Mouse (Mus musculus): ENCODE measurements around the gene Krt18. TPM values are rescaled to one million over a fixed set of nuclear protein-coding genes. Genes with fewer than 3 reads are reported as not detected.
A peak's percentile ranks its signal among the peaks of the same experiment; 100 is the strongest.

The Krt18 gene
- polyA plus RNA-seq, 1 experiment, result 1.1 TPM

- WGBS, result 1% methylated on average over 33 of the region's 33 CpGs
- no peak overlapping the region for H3K27ac ChIP-seq (ENCODE audit: insufficient read depth, low read length)
- DNase-seq, result peak; percentile 45 to 53
These were observed 24.1 kb downstream of the Krt18 start for GRCm38 (mm10) chr15:102051920-102052683.

GRCm38 (mm10) chr15:102056495-102057174, 28.7 kb downstream of the Krt18 start:
- Histone ChIP-seq H3K4me1 (ENCODE audit: control insufficient read depth, insufficient read depth, low read length) (no peaks in the 10 kb centered on the region), H3K27me3 (ENCODE audit: control insufficient read depth, insufficient read depth, low read length) (no peaks in the 10 kb centered on the region), H3K27ac (ENCODE audit: insufficient read depth, low read length) (no peak overlapping the region), H3K4me3 (replicated peaks; ENCODE audit: insufficient read depth, low read depth, low read length) (no peak overlapping the region)
- 84% methylated on average over 15 of the region's 15 CpGs for WGBS
- no peak for TF ChIP-seq POLR2A (IDR thresholded peaks at IDR 0.05; ENCODE audit: borderline replicate concordance, insufficient read depth, low read length)
- no peak for TF ChIP-seq CTCF (IDR thresholded peaks at IDR 0.05; ENCODE audit: borderline replicate concordance, insufficient read depth, low read depth, low read length)
- no peak for DNase-seq

More at GRCm38 (mm10) chr15:102051920-102052683, 24.1 kb downstream of the Krt18 start:
- TF ChIP-seq POLR2A (IDR thresholded peaks at IDR 0.05; ENCODE audit: borderline replicate concordance, insufficient read depth, low read length) (no peak), CTCF (IDR thresholded peaks at IDR 0.05; ENCODE audit: borderline replicate concordance, insufficient read depth, low read depth, low read length) (peak; percentile 25)
- Histone ChIP-seq H3K4me3 (replicated peaks; ENCODE audit: insufficient read depth, low read depth, low read length) (peak overlapping the region; percentile 62), H3K4me1 (ENCODE audit: control insufficient read depth, insufficient read depth, low read length) (no peaks in the 10 kb centered on the region), H3K27me3 (ENCODE audit: control insufficient read depth, insufficient read depth, low read length) (no peaks in the 10 kb centered on the region)

- WGBS, result 4% methylated on average over 20 of the region's 20 CpGs
- Histone ChIP-seq H3K4me1 (ENCODE audit: control insufficient read depth, insufficient read depth, low read length) (no peaks in the 10 kb centered on the region), H3K4me3 (replicated peaks; ENCODE audit: insufficient read depth, low read depth, low read length) (no peak overlapping the region), H3K27me3 (ENCODE audit: control insufficient read depth, insufficient read depth, low read length) (no peaks in the 10 kb centered on the region), H3K27ac (ENCODE audit: insufficient read depth, low read length) (no peak overlapping the region)
- DNase-seq, result peak; percentile 89 to 90
- TF ChIP-seq CTCF (IDR thresholded peaks at IDR 0.05; ENCODE audit: borderline replicate concordance, insufficient read depth, low read depth, low read length) (peak; percentile 99), POLR2A (IDR thresholded peaks at IDR 0.05; ENCODE audit: borderline replicate concordance, insufficient read depth, low read length) (no peak)
These were observed 37.8 kb downstream of the Krt18 start for GRCm38 (mm10) chr15:102065661-102066325.

GRCm38 (mm10) chr15:102070476-102071467, 42.8 kb downstream of the Krt18 start:
- Histone ChIP-seq H3K4me1 (ENCODE audit: control insufficient read depth, insufficient read depth, low read length) (no peaks in the 10 kb centered on the region), H3K4me3 (replicated peaks; ENCODE audit: insufficient read depth, low read depth, low read length) (no peak overlapping the region), H3K27ac (ENCODE audit: insufficient read depth, low read length) (no peak overlapping the region), H3K27me3 (ENCODE audit: control insufficient read depth, insufficient read depth, low read length) (no peaks in the 10 kb centered on the region)
- no peak for DNase-seq
- TF ChIP-seq CTCF (IDR thresholded peaks at IDR 0.05; ENCODE audit: borderline replicate concordance, insufficient read depth, low read depth, low read length) (no peak), POLR2A (IDR thresholded peaks at IDR 0.05; ENCODE audit: borderline replicate concordance, insufficient read depth, low read length) (no peak)
- 69% methylated on average over 13 of the region's 13 CpGs for WGBS

- Histone ChIP-seq H3K4me1 (ENCODE audit: control insufficient read depth, insufficient read depth, low read length) (no peaks in the 10 kb centered on the region), H3K4me3 (replicated peaks; ENCODE audit: insufficient read depth, low read depth, low read length) (peak overlapping the region; percentile 89), H3K27me3 (ENCODE audit: control insufficient read depth, insufficient read depth, low read length) (no peaks in the 10 kb centered on the region), H3K27ac (ENCODE audit: insufficient read depth, low read length) (no peak overlapping the region)
- DNase-seq, result no peak
- 15% methylated on average over 6 of the region's 6 CpGs for WGBS
- TF ChIP-seq POLR2A (IDR thresholded peaks at IDR 0.05; ENCODE audit: borderline replicate concordance, insufficient read depth, low read length) (no peak), CTCF (IDR thresholded peaks at IDR 0.05; ENCODE audit: borderline replicate concordance, insufficient read depth, low read depth, low read length) (no peak)
These were observed 45.1 kb downstream of the Krt18 start for GRCm38 (mm10) chr15:102072963-102073558.

- TF ChIP-seq CTCF (IDR thresholded peaks at IDR 0.05; ENCODE audit: borderline replicate concordance, insufficient read depth, low read depth, low read length), result no peak
- peak; percentile 52; the same call in 1 of the 2 replicates for TF ChIP-seq POLR2A (IDR thresholded peaks at IDR 0.05; ENCODE audit: borderline replicate concordance, insufficient read depth, low read length)
- WGBS, result under 1% methylated on average over 58 of the region's 58 CpGs
- DNase-seq, result peak; percentile 98
- Histone ChIP-seq H3K27me3 (ENCODE audit: control insufficient read depth, insufficient read depth, low read length) (no peaks in the 10 kb centered on the region), H3K4me3 (replicated peaks; ENCODE audit: insufficient read depth, low read depth, low read length) (peak within 1 kb of the TSS; percentile 89), H3K4me1 (ENCODE audit: control insufficient read depth, insufficient read depth, low read length) (no peaks in the 10 kb centered on the region), H3K27ac (ENCODE audit: insufficient read depth, low read length) (peak within 1 kb of the TSS; percentile 81)
These were observed 45.6 kb downstream of the Krt18 start, which contains the start of gene Eif4b for GRCm38 (mm10) chr15:102073559-102074069. Eif4b (plus strand) TSS chr15:102073773.

All from cerebellum, adult 2 months (tissue).